Mouse (Mus musculus) embryonic fibroblast, embryonic 13.5 days (primary cell): ENCODE data around the gene Rbp3.

ENCODE experiments used
- CTCF ChIP-seq: IDR thresholded peaks from 2 replicates; pipeline ENCODE4 v1.5.1; 2011; ENCODE audit warnings: mild to moderate bottlenecking, control low read depth, low read length, moderate library complexity, borderline replicate concordance; ENCODE audit not compliant: insufficient read depth
- POLR2A ChIP-seq: IDR thresholded peaks from 2 replicates; pipeline ENCODE4 v1.6.1; 2011; ENCODE audit warnings: low read depth, mild to moderate bottlenecking, control low read depth, low read length, moderate library complexity

GRCm38 (mm10) chr14:33940739-33941138, 13.1 kb upstream of the Rbp3 start, which contains the start of gene Gdf2:
- TF ChIP-seq CTCF, result no peak
- TF ChIP-seq POLR2A, result no peak
